Mouse (Mus musculus) cortical plate, adult 2 months (tissue): Measurements from ENCODE around the gene Pcsk2.

ENCODE experiments used
- CTCF ChIP-seq: fragments of 200-500 bp; IDR thresholded peaks from 2 replicates; pipeline ENCODE4 v1.5.1; 2011; ENCODE audit warnings: mild to moderate bottlenecking, control low read depth, low read length; ENCODE audit not compliant: insufficient read depth; ENCODE audit errors: extremely low read depth
- POLR2A ChIP-seq: fragments of 200-500 bp; IDR thresholded peaks from 2 replicates; pipeline ENCODE4 v1.6.1; 2011; ENCODE audit warnings: mild to moderate bottlenecking, low read length, control low read depth; ENCODE audit not compliant: insufficient read depth; ENCODE audit errors: extremely low read depth

DNA sequence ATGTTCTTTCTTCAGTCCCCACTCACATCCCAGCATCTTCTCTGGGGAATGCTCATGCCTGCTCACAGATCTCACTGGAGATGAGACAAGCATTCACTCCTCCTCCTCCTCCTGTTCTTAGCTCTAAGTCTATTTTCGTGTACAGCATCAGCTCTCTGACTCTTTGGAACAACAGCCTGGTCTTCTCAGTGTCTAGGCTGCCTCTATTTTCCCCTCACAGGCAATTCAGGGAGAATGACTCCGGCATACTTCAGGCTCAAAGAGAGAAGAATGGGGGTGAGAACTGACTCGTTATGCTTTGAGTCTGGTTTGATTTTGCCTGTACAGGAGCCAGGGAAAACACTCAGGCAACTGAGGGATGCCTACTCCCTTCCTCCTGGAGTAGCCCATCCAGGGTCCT, 78.0 kb downstream of the Pcsk2 start:
- TF ChIP-seq POLR2A (no peak), CTCF (no peak)
